Mouse (Mus musculus): ENCODE measurements around the gene Adcy2.

The Adcy2 gene

GRCm38 (mm10) chr13:68961580-68961979, 37.8 kb downstream of the Adcy2 start:
- DNase-seq (ENCODE audit: low spot score): no peak

- no peak for DNase-seq (ENCODE audit: low spot score)
These were observed 38.8 kb downstream of the Adcy2 start for GRCm38 (mm10) chr13:68960513-68960912.

GRCm38 (mm10) chr13:68959406-68959805, 39.9 kb downstream of the Adcy2 start:
- DNase-seq (ENCODE audit: low spot score): no peak

GRCm38 (mm10) chr13:68942735-68943134, 56.6 kb downstream of the Adcy2 start:
- DNase-seq (ENCODE audit: low spot score): no peak

- no peak for DNase-seq (ENCODE audit: low spot score)
These were observed 57.9 kb downstream of the Adcy2 start for GRCm38 (mm10) chr13:68941429-68941828.

- DNase-seq (ENCODE audit: low spot score): no peak
These were observed 67.1 kb downstream of the Adcy2 start for GRCm38 (mm10) chr13:68932283-68932647.

- DNase-seq (ENCODE audit: low spot score): no peak
These were observed 67.6 kb downstream of the Adcy2 start for GRCm38 (mm10) chr13:68931602-68932282.

GRCm38 (mm10) chr13:68928469-68928868, 70.9 kb downstream of the Adcy2 start:
- no peak for DNase-seq (ENCODE audit: low spot score)

- DNase-seq (ENCODE audit: low spot score): no peak
These were observed 85.6 kb downstream of the Adcy2 start for GRCm38 (mm10) chr13:68913666-68914288.

- no peak for DNase-seq (ENCODE audit: low spot score)
These were observed 92.7 kb downstream of the Adcy2 start for GRCm38 (mm10) chr13:68906667-68907066.

- DNase-seq (ENCODE audit: low spot score): no peak
These were observed 96.6 kb downstream of the Adcy2 start for GRCm38 (mm10) chr13:68902708-68903107.

GRCm38 (mm10) chr13:68889929-68890593, 109.3 kb downstream of the Adcy2 start:
- no peak for DNase-seq (ENCODE audit: low spot score)

- no peak for DNase-seq (ENCODE audit: low spot score)
These were observed 130.6 kb downstream of the Adcy2 start for GRCm38 (mm10) chr13:68868776-68869175.

- no peak for DNase-seq (ENCODE audit: low spot score)
These were observed 131.2 kb downstream of the Adcy2 start for GRCm38 (mm10) chr13:68867940-68868655.

- no peak for DNase-seq (ENCODE audit: low spot score)
These were observed 139.3 kb downstream of the Adcy2 start for GRCm38 (mm10) chr13:68860036-68860435.

- DNase-seq (ENCODE audit: low spot score): no peak
These were observed 151.1 kb downstream of the Adcy2 start for GRCm38 (mm10) chr13:68848265-68848664.

GRCm38 (mm10) chr13:68839517-68839916, 159.8 kb downstream of the Adcy2 start:
- DNase-seq (ENCODE audit: low spot score): no peak

- no peak for DNase-seq (ENCODE audit: low spot score)
These were observed 163.2 kb downstream of the Adcy2 start for GRCm38 (mm10) chr13:68836183-68836582.

- DNase-seq (ENCODE audit: low spot score): no peak
These were observed 163.8 kb downstream of the Adcy2 start for GRCm38 (mm10) chr13:68835424-68836045.

GRCm38 (mm10) chr13:68832141-68832540, 167.2 kb downstream of the Adcy2 start:
- DNase-seq (ENCODE audit: low spot score): no peak

GRCm38 (mm10) chr13:68830030-68830759, 169.1 kb downstream of the Adcy2 start:
- no peak for DNase-seq (ENCODE audit: low spot score)

GRCm38 (mm10) chr13:68828441-68828840, 170.9 kb downstream of the Adcy2 start:
- DNase-seq (ENCODE audit: low spot score): no peak

All from ovary, postnatal 14 days (tissue).